Mouse (Mus musculus) stomach, embryonic 16.5 days (tissue): ENCODE measurements around the gene St5. TPM values are rescaled to one million over a fixed set of nuclear protein-coding genes. Genes with fewer than 3 reads are reported as not detected.

Experiments
- ATAC-seq: fragments of 200-750 bp; cut with Nextera tagmentation; 2 replicates; pipeline ENCODE4 v1.8.0; 2017; ENCODE audit warnings: moderate number of reproducible peaks, moderate TSS enrichment; ENCODE audit not compliant: insufficient read depth, low FRiP score
- H3K27ac ChIP-seq: fragments of 300-500 bp; sonication (generic); 2 replicates; pipeline ENCODE4 v1.5.1; 2014; ENCODE audit warnings: low read length
- H3K27me3 ChIP-seq: fragments of 300-500 bp; sonication (generic); 2 replicates; pipeline ENCODE4 v1.6.1; 2014; ENCODE audit warnings: low read length, control low read depth, mixed read lengths; ENCODE audit not compliant: control insufficient read depth, insufficient read depth
- H3K36me3 ChIP-seq: fragments of 300-500 bp; sonication (generic); 2 replicates; pipeline ENCODE4 v1.6.1; 2014; ENCODE audit warnings: low read length; ENCODE audit not compliant: control insufficient read depth, insufficient read depth
- H3K4me1 ChIP-seq: fragments of 300-500 bp; sonication (generic); 2 replicates; pipeline ENCODE4 v1.6.1; 2014; ENCODE audit warnings: low read length, control low read depth, mixed read lengths; ENCODE audit not compliant: control insufficient read depth, insufficient read depth
- H3K4me2 ChIP-seq: fragments of 300-500 bp; sonication (generic); 2 replicates; pipeline ENCODE4 v1.6.1; 2014; ENCODE audit warnings: low read depth, low read length, mixed read lengths
- H3K4me3 ChIP-seq: fragments of 300-500 bp; sonication (generic); replicated peaks from 2 replicates; pipeline ENCODE4 v1.5.1; 2014; ENCODE audit warnings: mild to moderate bottlenecking, low read length
- H3K9ac ChIP-seq: fragments of 300-500 bp; sonication (generic); 2 replicates; pipeline ENCODE4 v1.6.1; 2014; ENCODE audit warnings: low read length
- H3K9me3 ChIP-seq: fragments of 300-500 bp; sonication (generic); replicated peaks from 2 replicates; pipeline ENCODE4 v1.6.1; 2016; ENCODE audit warnings: low read length, control low read depth; ENCODE audit not compliant: control insufficient read depth
- WGBS: fragments of 180-500 bp; shearing (Covaris S2); extraction: QIAGEN DNeasy Blood & Tissue Kit; methylation state at CpG from one replicate; pipeline ENCODE4 v1.1.7; 2014; 5-methylcytosine and 5-hydroxymethylcytosine counted together
- polyA plus RNA-seq: library from polyadenylated mRNA; unstranded; fragments of >200 nt; fragmentation: Nextera tagmentation; extraction: Ambion mirVana; gene quantifications from 2 replicates; pipeline ENCODE4 v1.2.1, GENCODE M21; 2015

St5 gene
- polyA plus RNA-seq = 64.0 and 68.3 TPM in 2 replicates

GRCm38 (mm10) chr7:109703190-109704015 is at the start of gene St5, which contains the start of gene Akip1:
St5 (minus strand) TSS chr7:109703605.
Akip1 (plus strand) TSS chr7:109703690.
- Histone ChIP-seq H3K4me1 (peaks cover 28% of the 10 kb centered on the region), H3K9ac (peak within 1 kb of the TSS; percentile 82), H3K9me3 (0 out of 2 replicates have a peak, but pooled peaks cover 3% of the 10 kb centered on the region), H3K27ac (peak within 1 kb of the TSS; percentile 85), H3K4me2 (peak within 1 kb of the TSS; percentile 92), H3K36me3 (0 out of 2 replicates have a peak, but pooled peaks cover 3% of the 10 kb centered on the region), H3K4me3 (peak within 1 kb of the TSS; percentile 68), H3K27me3 (no peaks in the 10 kb centered on the region)
- peak; percentile 97 for ATAC-seq
- under 1% methylated on average over 61 of the region's 61 CpGs for WGBS

GRCm38 (mm10) chr7:109752008-109752925 is 48.9 kb upstream of the St5 start, which contains the start of gene Tmem9b:
Tmem9b (minus strand) TSS chr7:109752875.
- WGBS = under 1% methylated on average over 74 of the region's 74 CpGs
- H3K9ac ChIP-seq = peak within 1 kb of the TSS; percentile 98
- H3K4me1 ChIP-seq = peaks cover 16% of the 10 kb centered on the region

GRCm38 (mm10) chr7:109751427-109752007 is 48.1 kb upstream of the St5 start:
- ATAC-seq = no peak
- WGBS = 2% methylated on average over 13 of the region's 13 CpGs
- H3K4me2 ChIP-seq = peak overlapping the region; percentile 93

More at GRCm38 (mm10) chr7:109752008-109752925, 48.9 kb upstream of the St5 start, which contains the start of gene Tmem9b:
- H3K9me3 ChIP-seq = no peaks in the 10 kb centered on the region
- H3K27ac ChIP-seq = peak within 1 kb of the TSS; percentile 93
- H3K36me3 ChIP-seq = no peaks in the 10 kb centered on the region
- no peaks in the 10 kb centered on the region for H3K27me3 ChIP-seq
- peak within 1 kb of the TSS; percentile 93 for H3K4me2 ChIP-seq
- peak within 1 kb of the TSS; percentile 97 for H3K4me3 ChIP-seq
- ATAC-seq = peak; percentile 91

GRCm38 (mm10) chr7:109747747-109748146 is 44.3 kb upstream of the St5 start:
- Histone ChIP-seq H3K27me3 (no peaks in the 10 kb centered on the region), H3K9ac (no peak overlapping the region), H3K4me1 (peaks cover 3% of the 10 kb centered on the region; the same call in 1 of the 2 replicates), H3K9me3 (no peaks in the 10 kb centered on the region), H3K4me2 (no peak overlapping the region), H3K36me3 (peaks cover 20% of the 10 kb centered on the region), H3K27ac (no peak overlapping the region), H3K4me3 (no peak overlapping the region)
- WGBS = 53% methylated on average over 1 of the region's 1 CpGs
- no peak for ATAC-seq

More at GRCm38 (mm10) chr7:109751427-109752007, 48.1 kb upstream of the St5 start:
- Histone ChIP-seq H3K9ac (peak overlapping the region; percentile 98), H3K4me3 (peak overlapping the region; percentile 97), H3K27me3 (no peaks in the 10 kb centered on the region), H3K9me3 (no peaks in the 10 kb centered on the region), H3K27ac (peak overlapping the region; percentile 93), H3K36me3 (0 out of 2 replicates have a peak, but pooled peaks cover under 1% of the 10 kb centered on the region), H3K4me1 (peaks cover 16% of the 10 kb centered on the region)

GRCm38 (mm10) chr7:109741703-109742102 is 38.3 kb upstream of the St5 start:
- Histone ChIP-seq H3K9ac (no peak overlapping the region), H3K27ac (peak overlapping the region; percentile 67; the same call in 1 of the 2 replicates), H3K9me3 (no peaks in the 10 kb centered on the region), H3K4me1 (0 out of 2 replicates have a peak, but pooled peaks cover 3% of the 10 kb centered on the region), H3K36me3 (peaks cover 23% of the 10 kb centered on the region), H3K4me3 (no peak overlapping the region), H3K4me2 (no peak overlapping the region), H3K27me3 (no peaks in the 10 kb centered on the region)
- ATAC-seq = no peak
- WGBS = 92% methylated on average over 4 of the region's 4 CpGs

GRCm38 (mm10) chr7:109741060-109741459 is 37.7 kb upstream of the St5 start:
- Histone ChIP-seq H3K4me2 (no peak overlapping the region), H3K4me1 (0 out of 2 replicates have a peak, but pooled peaks cover 3% of the 10 kb centered on the region), H3K27me3 (no peaks in the 10 kb centered on the region), H3K27ac (peak overlapping the region; percentile 67), H3K9ac (no peak overlapping the region), H3K36me3 (peaks cover 18% of the 10 kb centered on the region), H3K4me3 (no peak overlapping the region), H3K9me3 (no peaks in the 10 kb centered on the region)
- 84% methylated on average over 1 of the region's 1 CpGs for WGBS
- ATAC-seq = no peak

- 41% methylated on average over 5 of the region's 5 CpGs for WGBS
- H3K27ac ChIP-seq = peak overlapping the region; percentile 82
- no peaks in the 10 kb centered on the region for H3K27me3 ChIP-seq
- no peak overlapping the region for H3K9ac ChIP-seq
- H3K9me3 ChIP-seq = no peaks in the 10 kb centered on the region
- H3K36me3 ChIP-seq = peaks cover 16% of the 10 kb centered on the region
- 0 out of 2 replicates have a peak, but pooled peaks cover 3% of the 10 kb centered on the region for H3K4me1 ChIP-seq
- no peak overlapping the region for H3K4me2 ChIP-seq
- no peak overlapping the region for H3K4me3 ChIP-seq
- ATAC-seq = peak; percentile 87; the same call in 1 of the 2 replicates
Observed at GRCm38 (mm10) chr7:109739822-109740370, 36.5 kb upstream of the St5 start.

GRCm38 (mm10) chr7:109734806-109735205 is 31.4 kb upstream of the St5 start:
- no peak overlapping the region for H3K4me2 ChIP-seq
- H3K27ac ChIP-seq = no peak overlapping the region
- WGBS = 68% methylated on average over 4 of the region's 4 CpGs
- 0 out of 2 replicates have a peak, but pooled peaks cover 5% of the 10 kb centered on the region for H3K4me1 ChIP-seq
- H3K27me3 ChIP-seq = no peaks in the 10 kb centered on the region
- ATAC-seq = no peak
- H3K9me3 ChIP-seq = no peaks in the 10 kb centered on the region
- no peak overlapping the region for H3K4me3 ChIP-seq
- H3K9ac ChIP-seq = no peak overlapping the region
- H3K36me3 ChIP-seq = no peaks in the 10 kb centered on the region
